10 mouse cellular contexts compared by ENCODE assay signal in genomic region chr5:53598510-53598909, GRCm38 (mm10).
DNase-seq lines count a peak whose midpoint lies in the region; ATAC-seq and TF ChIP-seq lines count a peak whose summit lies in the region.
"Had no signal": no experiment of that assay in that cellular context is flagged by ENCODE, and none has a peak within 500 bp of the region (broad histone marks: within the 10 kb centered on the region; RNA-seq: fewer than 3 reads in every experiment).

No protein-coding gene starts in this region.

- no peak overlapping the region for H3K4me2 ChIP-seq in heart, postnatal 0 days (ENCODE audit: low read depth, low read length)
- no peak overlapping the region for H3K4me2 ChIP-seq in lung, postnatal 0 days (replicated peaks; ENCODE audit: low read depth, low read length)
- H3K4me2 ChIP-seq: heart, embryonic 15.5 days; kidney, embryonic 15.5 days had no signal

- ATAC-seq in heart, postnatal 0 days (ENCODE audit: insufficient read depth, low read depth), result no peak
- no peak for ATAC-seq in lung, postnatal 0 days

- H3K9ac ChIP-seq in heart, postnatal 0 days (replicated peaks; ENCODE audit: low read depth, low read length), result no peak overlapping the region
- no peak overlapping the region for H3K9ac ChIP-seq in lung, postnatal 0 days (replicated peaks; ENCODE audit: low read depth)
- H3K9ac ChIP-seq: heart, embryonic 15.5 days; kidney, embryonic 15.5 days had no signal

- intact Hi-C loops in heart, postnatal 36 days (cut with DNase I), result loop anchor here (1.0 kb wide), 1 partner anchor 40 kb away; no protein-coding TSS in a partner anchor

- H3K27ac ChIP-seq in heart, postnatal 0 days (ENCODE audit: low read depth), result no peak overlapping the region
- H3K27ac ChIP-seq in lung, postnatal 0 days (ENCODE audit: low read length), result no peak overlapping the region
- H3K27ac ChIP-seq: heart, embryonic 15.5 days; kidney, embryonic 15.5 days had no signal

- no peaks in the 10 kb centered on the region for H3K9me3 ChIP-seq in heart, postnatal 0 days (replicated peaks; ENCODE audit: control insufficient read depth, low read length)
- no peaks in the 10 kb centered on the region for H3K9me3 ChIP-seq in lung, postnatal 0 days (ENCODE audit: low read length)
- H3K9me3 ChIP-seq: heart, embryonic 15.5 days; kidney, embryonic 15.5 days had no signal

- no peak overlapping the region for H3K4me3 ChIP-seq in heart, postnatal 0 days (ENCODE audit: low read depth, low read length)
- H3K4me3 ChIP-seq in lung, postnatal 0 days (ENCODE audit: low read depth, low read length), result no peak overlapping the region
- H3K4me3 ChIP-seq: heart, embryonic 15.5 days; kidney, embryonic 15.5 days had no signal

- H3K27me3 ChIP-seq in heart, postnatal 0 days (ENCODE audit: control insufficient read depth, insufficient read depth, low read length), result no peaks in the 10 kb centered on the region
- no peaks in the 10 kb centered on the region for H3K27me3 ChIP-seq in lung, postnatal 0 days (replicated peaks; ENCODE audit: insufficient read depth, low read length)
- H3K27me3 ChIP-seq: heart, embryonic 15.5 days; kidney, embryonic 15.5 days had no signal

- no peak for TF ChIP-seq EP300 in heart, postnatal 0 days (IDR thresholded peaks at IDR 0.05; ENCODE audit: low read depth)
- no peak for TF ChIP-seq EP300 in lung, postnatal 0 days (IDR thresholded peaks at IDR 0.05)

- H3K36me3 ChIP-seq in heart, postnatal 0 days (replicated peaks; ENCODE audit: control insufficient read depth, insufficient read depth, low read length), result no peaks in the 10 kb centered on the region
- H3K36me3 ChIP-seq in lung, postnatal 0 days (ENCODE audit: insufficient read depth, low read length), result no peaks in the 10 kb centered on the region
- H3K36me3 ChIP-seq: heart, embryonic 15.5 days; kidney, embryonic 15.5 days had no signal

- H3K4me1 ChIP-seq in heart, postnatal 0 days (ENCODE audit: control insufficient read depth, insufficient read depth), result no peaks in the 10 kb centered on the region
- no peaks in the 10 kb centered on the region for H3K4me1 ChIP-seq in lung, postnatal 0 days (ENCODE audit: insufficient read depth, low read depth, low read length)

- DNase-seq in heart, postnatal 0 days (ENCODE audit: low spot score), result peak; percentile 44
- no peak for DNase-seq in heart, postnatal 36 days
- peak; percentile 74 for DNase-seq in lung, postnatal 0 days (ENCODE audit: low spot score)
- no peak for DNase-seq in lung, postnatal 14 days
- DNase-seq in NIH3T3 (ENCODE audit: low read depth), result peak; percentile 66
- peak; percentile 33 for DNase-seq in retina, postnatal 1 day
- no peak for DNase-seq in gastrocnemius, postnatal 25 days
- DNase-seq: cerebellum, postnatal 36 days had no signal

- TF ChIP-seq CTCF in heart, postnatal 0 days (IDR thresholded peaks at IDR 0.05; ENCODE audit: low read depth), result peak; percentile 47
- TF ChIP-seq CTCF in lung, postnatal 0 days (IDR thresholded peaks at IDR 0.05), result peak; percentile 59

Comparison
In these comparisons a context has a peak if more than half of its experiments do, and no peak if none do; other contexts are left out.
1. DNase-seq: peak in heart, postnatal 0 days (single experiment), lung, postnatal 0 days (single experiment), NIH3T3 (single experiment) and retina, postnatal 1 day (single experiment); none in heart, postnatal 36 days (0 of 2), lung, postnatal 14 days (single experiment) and gastrocnemius, postnatal 25 days (single experiment).